Mouse (Mus musculus): ENCODE data around the gene Ahctf1. TPM values are rescaled to one million over a fixed set of nuclear protein-coding genes. Genes with fewer than 3 reads are reported as not detected.

Gene Ahctf1
- polyA plus RNA-seq, 1 experiment from 2014 or later: 9.2 TPM

- H3K4me1 ChIP-seq (ENCODE audit: insufficient read depth): no peaks in the 10 kb centered on the region
- TF ChIP-seq EP300 (IDR thresholded peaks at IDR 0.05; ENCODE audit: low read depth): no peak
- no peak for TF ChIP-seq CTCF (IDR thresholded peaks at IDR 0.05; ENCODE audit: low read depth)
- H3K4me2 ChIP-seq (ENCODE audit: low read depth, low read length): no peak overlapping the region
- H3K9me3 ChIP-seq (ENCODE audit: low read length): no peaks in the 10 kb centered on the region
- 89% methylated on average over 8 of the region's 8 CpGs for WGBS (ENCODE audit: insufficient replicate concordance)
- no peaks in the 10 kb centered on the region for H3K27me3 ChIP-seq (ENCODE audit: insufficient read depth, low read length)
- ATAC-seq (no peak), DNase-seq (no peak)
- H3K27ac ChIP-seq (ENCODE audit: low read depth): no peak overlapping the region
- H3K9ac ChIP-seq (replicated peaks): no peak overlapping the region
- H3K36me3 ChIP-seq (replicated peaks; ENCODE audit: insufficient read depth, low read length): peaks cover 82% of the 10 kb centered on the region
- no peak overlapping the region for H3K4me3 ChIP-seq (ENCODE audit: low read depth, low read length)
These were observed 50.5 kb downstream of the Ahctf1 start for GRCm38 (mm10) chr1:179753006-179753405.

DNA sequence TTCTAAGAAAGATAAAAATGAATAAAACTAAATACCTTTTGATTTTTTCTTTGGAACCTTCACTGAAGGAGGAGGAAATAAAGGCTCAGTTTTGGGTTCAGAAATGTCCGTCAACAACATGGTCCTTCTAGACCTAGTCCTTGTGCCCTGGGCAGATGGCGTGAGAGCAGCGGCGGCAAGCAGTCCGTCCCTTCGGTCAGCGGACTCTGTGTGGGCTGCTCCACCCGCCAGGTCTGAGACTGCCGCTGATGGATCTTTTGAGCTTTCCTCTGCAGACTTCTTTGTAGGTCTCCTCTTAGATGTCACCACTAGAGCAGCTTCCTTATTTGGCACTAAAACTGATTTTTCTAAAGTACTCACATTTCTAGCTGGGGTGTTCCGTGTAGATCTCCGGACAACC is 51.2 kb downstream of the Ahctf1 start:
- Histone ChIP-seq H3K36me3 (replicated peaks; ENCODE audit: insufficient read depth, low read length) (peaks cover 83% of the 10 kb centered on the region), H3K9me3 (ENCODE audit: low read length) (no peaks in the 10 kb centered on the region), H3K27me3 (ENCODE audit: insufficient read depth, low read length) (no peaks in the 10 kb centered on the region), H3K27ac (ENCODE audit: low read depth) (no peak overlapping the region), H3K4me3 (ENCODE audit: low read depth, low read length) (no peak overlapping the region), H3K4me2 (ENCODE audit: low read depth, low read length) (no peak overlapping the region), H3K4me1 (ENCODE audit: insufficient read depth) (no peaks in the 10 kb centered on the region), H3K9ac (replicated peaks) (no peak overlapping the region)
- DNase-seq (no peak), ATAC-seq (no peak)
- WGBS (ENCODE audit: insufficient replicate concordance): 94% methylated on average over 11 of the region's 11 CpGs
- no peak for TF ChIP-seq EP300 (IDR thresholded peaks at IDR 0.05; ENCODE audit: low read depth)
- no peak for TF ChIP-seq CTCF (IDR thresholded peaks at IDR 0.05; ENCODE audit: low read depth)

DNA sequence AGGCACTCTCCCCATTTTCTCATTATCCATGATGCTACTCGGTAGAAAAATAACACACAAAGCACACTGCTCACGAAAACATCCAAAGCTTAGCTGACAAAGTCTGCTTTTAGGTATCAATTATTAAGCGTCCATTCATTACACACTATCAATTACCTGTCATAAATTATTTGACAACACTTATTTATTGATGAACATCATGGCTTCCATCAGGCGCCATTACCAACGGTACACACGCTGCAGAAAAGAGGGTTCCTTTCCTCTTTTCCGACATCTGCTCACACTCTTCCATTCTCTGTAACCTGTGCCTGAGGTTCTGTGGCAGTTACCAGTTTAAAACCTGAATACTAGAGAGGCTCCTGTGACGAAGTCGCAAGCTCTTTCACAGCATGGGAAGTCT is 58.3 kb downstream of the Ahctf1 start, which contains the start of gene Kif28:
TSS of gene Kif28 (minus strand) at position 101 of the 400 bp plus-strand sequence.
- TF ChIP-seq EP300 (IDR thresholded peaks at IDR 0.05; ENCODE audit: low read depth) (no peak), CTCF (IDR thresholded peaks at IDR 0.05; ENCODE audit: low read depth) (no peak)
- WGBS (ENCODE audit: insufficient replicate concordance): 92% methylated on average over 9 of the region's 9 CpGs
- no peak within 1 kb of the TSS for H3K4me3 ChIP-seq (ENCODE audit: low read depth, low read length)
- peaks cover 4% of the 10 kb centered on the region; the same call in 1 of the 2 replicates for H3K4me1 ChIP-seq (ENCODE audit: insufficient read depth)
- H3K4me2 ChIP-seq (ENCODE audit: low read depth, low read length): no peak within 1 kb of the TSS
- H3K27me3 ChIP-seq (ENCODE audit: insufficient read depth, low read length): no peaks in the 10 kb centered on the region
- no peak for DNase-seq
- H3K36me3 ChIP-seq (replicated peaks; ENCODE audit: insufficient read depth, low read length): peaks cover 50% of the 10 kb centered on the region
- H3K9me3 ChIP-seq (ENCODE audit: low read length): no peaks in the 10 kb centered on the region
- no peak within 1 kb of the TSS for H3K27ac ChIP-seq (ENCODE audit: low read depth)
- H3K9ac ChIP-seq (replicated peaks): no peak within 1 kb of the TSS
- ATAC-seq: no peak

DNA sequence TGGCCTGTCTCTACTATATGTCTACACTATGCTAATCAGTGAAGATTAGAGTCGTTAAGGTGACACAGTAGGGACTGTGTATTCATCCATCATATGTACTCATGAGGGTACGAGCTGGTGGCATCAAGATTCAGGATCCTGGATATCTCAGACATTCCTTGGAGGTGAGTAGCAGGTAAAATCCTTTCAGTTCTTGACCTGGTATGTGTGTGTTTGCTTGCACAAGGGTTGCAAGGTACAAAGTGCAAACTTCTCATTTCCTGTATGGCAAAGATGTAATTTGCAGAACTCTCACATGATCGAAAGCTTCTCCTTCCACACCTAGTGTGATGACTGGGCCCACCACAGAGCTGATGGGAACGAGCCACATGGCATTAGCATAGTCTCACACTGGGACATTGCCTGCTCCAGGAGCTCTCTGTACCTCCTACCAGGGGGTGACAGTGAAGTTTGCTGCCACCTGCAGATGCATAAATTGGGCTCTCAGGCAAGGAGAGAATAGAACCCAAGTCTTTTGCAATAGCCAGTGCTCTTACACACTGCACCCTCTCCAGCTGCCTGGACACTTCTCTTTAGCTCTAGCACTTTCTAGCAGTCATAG is 59.8 kb downstream of the Ahctf1 start:
- Histone ChIP-seq H3K9me3 (ENCODE audit: low read length) (no peaks in the 10 kb centered on the region), H3K9ac (replicated peaks) (no peak overlapping the region), H3K27ac (ENCODE audit: low read depth) (no peak overlapping the region), H3K4me1 (ENCODE audit: insufficient read depth) (peaks cover 4% of the 10 kb centered on the region; the same call in 1 of the 2 replicates), H3K4me3 (ENCODE audit: low read depth, low read length) (no peak overlapping the region), H3K27me3 (ENCODE audit: insufficient read depth, low read length) (no peaks in the 10 kb centered on the region), H3K4me2 (ENCODE audit: low read depth, low read length) (no peak overlapping the region), H3K36me3 (replicated peaks; ENCODE audit: insufficient read depth, low read length) (peaks cover 36% of the 10 kb centered on the region)
- WGBS (ENCODE audit: insufficient replicate concordance): 71% methylated on average over 4 of the region's 4 CpGs
- TF ChIP-seq EP300 (IDR thresholded peaks at IDR 0.05; ENCODE audit: low read depth) (no peak), CTCF (IDR thresholded peaks at IDR 0.05; ENCODE audit: low read depth) (no peak)
- DNase-seq: no peak
- ATAC-seq: peak; percentile 57; the same call in 1 of the 2 replicates

GRCm38 (mm10) chr1:179736483-179736882 is 67.0 kb downstream of the Ahctf1 start:
- whole genome bisulfite sequencing (ENCODE audit: insufficient replicate concordance): 79% methylated on average over 3 of the region's 3 CpGs
- no peaks in the 10 kb centered on the region for H3K36me3 ChIP-seq (replicated peaks; ENCODE audit: insufficient read depth, low read length)

GRCm38 (mm10) chr1:179734500-179735474 is 68.7 kb downstream of the Ahctf1 start:
- Histone ChIP-seq H3K4me2 (ENCODE audit: low read depth, low read length) (0 out of 2 replicates have a peak overlapping the region, but pooled peaks have one; percentile 27), H3K9ac (replicated peaks) (no peak overlapping the region)
- ATAC-seq: no peak

More at GRCm38 (mm10) chr1:179736483-179736882, 67.0 kb downstream of the Ahctf1 start:
- TF ChIP-seq CTCF (IDR thresholded peaks at IDR 0.05; ENCODE audit: low read depth): no peak
- no peak for TF ChIP-seq EP300 (IDR thresholded peaks at IDR 0.05; ENCODE audit: low read depth)
- Histone ChIP-seq H3K27ac (ENCODE audit: low read depth) (no peak overlapping the region), H3K4me3 (ENCODE audit: low read depth, low read length) (no peak overlapping the region), H3K4me2 (ENCODE audit: low read depth, low read length) (no peak overlapping the region), H3K9ac (replicated peaks) (no peak overlapping the region), H3K4me1 (ENCODE audit: insufficient read depth) (no peaks in the 10 kb centered on the region), H3K9me3 (ENCODE audit: low read length) (no peaks in the 10 kb centered on the region), H3K27me3 (ENCODE audit: insufficient read depth, low read length) (no peaks in the 10 kb centered on the region)
- ATAC-seq: no peak
- DNase-seq: no peak

More at GRCm38 (mm10) chr1:179734500-179735474, 68.7 kb downstream of the Ahctf1 start:
- DNase-seq: peak; percentile 73
- H3K27me3 ChIP-seq (ENCODE audit: insufficient read depth, low read length): no peaks in the 10 kb centered on the region
- 26% methylated on average over 15 of the region's 15 CpGs for WGBS (ENCODE audit: insufficient replicate concordance)
- no peak overlapping the region for H3K27ac ChIP-seq (ENCODE audit: low read depth)
- H3K4me3 ChIP-seq (ENCODE audit: low read depth, low read length): no peak overlapping the region
- H3K36me3 ChIP-seq (replicated peaks; ENCODE audit: insufficient read depth, low read length): no peaks in the 10 kb centered on the region
- no peaks in the 10 kb centered on the region for H3K9me3 ChIP-seq (ENCODE audit: low read length)
- H3K4me1 ChIP-seq (ENCODE audit: insufficient read depth): no peaks in the 10 kb centered on the region
- TF ChIP-seq EP300 (IDR thresholded peaks at IDR 0.05; ENCODE audit: low read depth) (no peak), CTCF (IDR thresholded peaks at IDR 0.05; ENCODE audit: low read depth) (peak; percentile 89)

Data from liver, postnatal 0 days (tissue).